In genomic region chr10:61504073-61504472, GRCm38 (mm10) we compare ENCODE assay signal across 16 mouse cellular contexts.
"Had no signal": no experiment of that assay in that cellular context is flagged by ENCODE, and none has a peak within 500 bp of the region (broad histone marks: within the 10 kb centered on the region; RNA-seq: fewer than 3 reads in every experiment).

No protein-coding gene starts in this region.

- H3K9ac ChIP-seq: liver, embryonic 15.5 days; liver, postnatal 0 days; lung, embryonic 14.5 days; midbrain, embryonic 12.5 days; neural tube, embryonic 13.5 days; stomach, embryonic 15.5 days had no signal

- H3K4me3 ChIP-seq: liver, embryonic 15.5 days; midbrain, embryonic 10.5 days; midbrain, embryonic 12.5 days; myocyte; neural tube, embryonic 13.5 days; stomach, embryonic 15.5 days had no signal

- H3K9me3 ChIP-seq: liver, embryonic 15.5 days; midbrain, embryonic 12.5 days; neural tube, embryonic 13.5 days; stomach, embryonic 15.5 days had no signal

- H3K27ac ChIP-seq: liver, embryonic 15.5 days; midbrain, embryonic 10.5 days; midbrain, embryonic 12.5 days; neural tube, embryonic 13.5 days; stomach, embryonic 15.5 days; stomach, postnatal 0 days had no signal

- ATAC-seq: liver, postnatal 0 days; midbrain, embryonic 16.5 days had no signal

- H3K4me1 ChIP-seq: midbrain, embryonic 12.5 days had no signal

- DNase-seq: liver, postnatal 0 days; lung, embryonic 14.5 days; lung, postnatal 10 days; lung, postnatal 4 days; midbrain, embryonic 14.5 days; right cerebral cortex, postnatal 14 days; thymus, adult 2 months; thymus, postnatal 25 days had no signal

- H3K27me3 ChIP-seq: liver, embryonic 15.5 days; midbrain, embryonic 12.5 days; neural tube, embryonic 13.5 days; stomach, embryonic 15.5 days had no signal

- H3K4me2 ChIP-seq: liver, embryonic 15.5 days; lung, embryonic 14.5 days; midbrain, embryonic 12.5 days; neural tube, embryonic 13.5 days; stomach, embryonic 15.5 days had no signal

- H3K36me3 ChIP-seq: liver, embryonic 15.5 days; midbrain, embryonic 10.5 days; midbrain, embryonic 12.5 days; neural tube, embryonic 13.5 days; stomach, embryonic 15.5 days had no signal
